Mouse (Mus musculus) activated CD4-positive, CD25-positive, alpha-beta regulatory T cell, adult 4 months (primary cell): ENCODE results near the gene Zfp91. TPM values are rescaled to one million over a fixed set of nuclear protein-coding genes. Genes with fewer than 3 reads are reported as not detected.
"Not testable (repeated sequence)": the region's sequence is repeated elsewhere in the genome, so short reads cannot be mapped to it uniquely, and the experiment has no call there.

ENCODE experiments used
- ATAC-seq: one replicate; pipeline ENCODE4 v1.8.0; 2017
- polyA plus RNA-seq, 2 experiments: library from polyadenylated mRNA; unstranded; fragments of 100-300 nt; shearing (Covaris generic); gene quantifications; one replicate each; pipeline ENCODE4 v1.2.1; 2017

The Zfp91 gene
- polyA plus RNA-seq, 2 experiments from 2014 or later: 17.1 to 17.2 TPM

GRCm38 (mm10) chr19:12792374-12792773 lies 3.6 kb downstream of the Zfp91 start:
- ATAC-seq: no peak

GRCm38 (mm10) chr19:12787721-12788120 lies 8.2 kb downstream of the Zfp91 start:
- no peak for ATAC-seq

- no peak for ATAC-seq
Observed at GRCm38 (mm10) chr19:12786803-12787395, 9.0 kb downstream of the Zfp91 start.

- no peak for ATAC-seq
Observed at GRCm38 (mm10) chr19:12780437-12780836, 15.5 kb downstream of the Zfp91 start.

- no peak for ATAC-seq
Observed at GRCm38 (mm10) chr19:12770888-12771287, 25.0 kb downstream of the Zfp91 start.

- ATAC-seq: no peak
Observed at GRCm38 (mm10) chr19:12765308-12765707, 30.6 kb downstream of the Zfp91 start, which contains the start of gene Cntf. Gene Cntf (minus strand): TSS chr19:12765632.

- ATAC-seq: no peak
Observed at GRCm38 (mm10) chr19:12762212-12763130, 33.5 kb downstream of the Zfp91 start.

- ATAC-seq: no peak
Observed at GRCm38 (mm10) chr19:12759656-12760055, 36.3 kb downstream of the Zfp91 start.

GRCm38 (mm10) chr19:12758936-12759478 lies 36.9 kb downstream of the Zfp91 start:
- ATAC-seq: no peak

GRCm38 (mm10) chr19:12756286-12756685 lies 39.6 kb downstream of the Zfp91 start:
- no peak for ATAC-seq

- no peak for ATAC-seq
Observed at GRCm38 (mm10) chr19:12731950-12732349, 64.0 kb downstream of the Zfp91 start.

GRCm38 (mm10) chr19:12731036-12731435 lies 64.9 kb downstream of the Zfp91 start:
- ATAC-seq: no peak

GRCm38 (mm10) chr19:12725851-12726250 lies 70.1 kb downstream of the Zfp91 start:
- no peak for ATAC-seq

GRCm38 (mm10) chr19:12722308-12722707 lies 73.6 kb downstream of the Zfp91 start:
- no peak for ATAC-seq

- ATAC-seq: not testable (repeated sequence)
Observed at GRCm38 (mm10) chr19:12721596-12721995, 74.3 kb downstream of the Zfp91 start.

- not testable (repeated sequence) for ATAC-seq
Observed at GRCm38 (mm10) chr19:12720919-12721318, 75.0 kb downstream of the Zfp91 start.

GRCm38 (mm10) chr19:12720463-12720862 lies 75.5 kb downstream of the Zfp91 start:
- no peak for ATAC-seq

- ATAC-seq: no peak
Observed at GRCm38 (mm10) chr19:12719189-12719588, 76.7 kb downstream of the Zfp91 start.

Other genes with a start within 250 kb of the Zfp91 start
- gene Gm4952, start 196.2 kb downstream of the Zfp91 start, polyA plus RNA-seq: not detected
- gene Glyat, start 162.8 kb downstream of the Zfp91 start, polyA plus RNA-seq: not detected
- gene Olfr1442, start 125.7 kb downstream of the Zfp91 start, polyA plus RNA-seq: not detected
- not detected for gene Olfr1443, start 118.0 kb downstream of the Zfp91 start, polyA plus RNA-seq
- not detected for gene Keg1, start 100.3 kb downstream of the Zfp91 start, polyA plus RNA-seq
- 1 to 10 TPM; 2.1 to 3.0 TPM for gene Cntf, start 30.5 kb downstream of the Zfp91 start, polyA plus RNA-seq
- 100 to 1,000 TPM; 242 to 258 TPM for gene Lpxn, start 67 bp upstream of the Zfp91 start, polyA plus RNA-seq
- not detected for gene Gm5244, start 50.6 kb upstream of the Zfp91 start, polyA plus RNA-seq
- under 1 TPM; 0.19 to 0.25 TPM for gene Olfr1444, start 61.2 kb upstream of the Zfp91 start, polyA plus RNA-seq
- gene Olfr1445, start 87.7 kb upstream of the Zfp91 start, polyA plus RNA-seq: not detected
- gene Olfr1446, start 97.4 kb upstream of the Zfp91 start, polyA plus RNA-seq: 1 to 10 TPM in 1 of 2 experiments, not detected in 1; 1.1 TPM
- not detected for gene Olfr1447, start 107.6 kb upstream of the Zfp91 start, polyA plus RNA-seq
- gene Olfr1448, start 128.3 kb upstream of the Zfp91 start, polyA plus RNA-seq: not detected
- gene Olfr1449, start 134.7 kb upstream of the Zfp91 start, polyA plus RNA-seq: not detected
- not detected for gene Olfr1450, start 154.1 kb upstream of the Zfp91 start, polyA plus RNA-seq
- gene Olfr1451, start 198.9 kb upstream of the Zfp91 start, polyA plus RNA-seq: not detected
- gene Olfr1453, start 232.2 kb upstream of the Zfp91 start, polyA plus RNA-seq: not detected